Mouse (Mus musculus): ENCODE measurements around the gene Nrarp. TPM values are rescaled to one million over a fixed set of nuclear protein-coding genes. Genes with fewer than 3 reads are reported as not detected.

Gene Nrarp
- polyA plus RNA-seq, 1 experiment from 2014 or later: 1.3 TPM

DNA sequence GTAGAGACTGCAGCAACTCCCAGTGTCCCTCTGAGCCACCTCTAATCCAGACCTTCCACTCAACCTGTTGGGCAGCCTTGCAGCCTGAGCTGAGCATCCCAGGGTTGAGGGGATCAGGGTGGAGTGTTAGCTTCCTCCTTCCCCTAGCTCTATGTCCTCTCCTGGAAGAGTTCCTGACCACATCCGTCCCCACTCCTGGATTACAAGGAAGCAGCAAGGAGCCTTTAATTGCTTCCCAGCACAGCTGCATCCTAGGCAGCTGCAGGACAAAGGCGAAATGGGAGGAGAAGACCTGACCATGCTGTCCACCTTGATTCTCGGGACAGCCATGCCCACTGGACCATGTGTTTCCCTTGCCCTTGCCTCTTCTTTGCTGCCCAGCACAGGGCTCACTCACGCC is 3.5 kb upstream of the Nrarp start:
- no peak for ATAC-seq (ENCODE audit: low read depth)
- no peak overlapping the region for H3K4me2 ChIP-seq (ENCODE audit: low read depth, low read length)
- H3K27me3 ChIP-seq (ENCODE audit: control insufficient read depth, insufficient read depth, low read depth, low read length): peaks cover 26% of the 10 kb centered on the region
- H3K4me1 ChIP-seq (ENCODE audit: control insufficient read depth, low read depth, low read length): peaks cover 49% of the 10 kb centered on the region
- no peaks in the 10 kb centered on the region for H3K36me3 ChIP-seq (ENCODE audit: control insufficient read depth, insufficient read depth)
- no peak overlapping the region for H3K9ac ChIP-seq (ENCODE audit: low read depth, low read length)
- 53% methylated on average over 4 of the region's 4 CpGs for WGBS (ENCODE audit: insufficient replicate concordance)
- H3K4me3 ChIP-seq (ENCODE audit: low read depth, low read length): no peak overlapping the region
- H3K9me3 ChIP-seq (replicated peaks; ENCODE audit: control insufficient read depth, low read length): no peaks in the 10 kb centered on the region
- H3K27ac ChIP-seq (ENCODE audit: low read length): no peak overlapping the region

DNA sequence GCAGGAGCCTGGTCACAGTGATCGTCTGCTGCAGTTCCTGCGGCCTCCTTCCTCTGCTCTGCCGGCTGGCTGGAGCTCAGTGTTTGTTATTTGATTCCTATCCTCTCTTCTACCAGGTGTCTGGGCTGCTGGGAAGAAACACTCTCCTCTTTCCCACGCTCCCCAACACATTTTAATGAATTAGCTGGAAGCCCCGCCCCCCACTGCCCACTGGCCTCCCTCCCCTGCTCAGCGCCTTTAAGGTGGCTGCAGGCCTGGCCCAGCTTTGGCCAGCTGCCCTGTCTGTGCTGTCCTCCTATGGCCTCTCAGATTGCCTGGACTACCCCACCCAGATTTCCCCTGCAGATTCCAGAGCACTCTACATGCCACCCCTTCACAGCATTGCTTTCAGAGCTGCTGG is 2.9 kb upstream of the Nrarp start:
- Histone ChIP-seq H3K9ac (ENCODE audit: low read depth, low read length) (no peak overlapping the region), H3K36me3 (ENCODE audit: control insufficient read depth, insufficient read depth) (no peaks in the 10 kb centered on the region), H3K27me3 (ENCODE audit: control insufficient read depth, insufficient read depth, low read depth, low read length) (peaks cover 31% of the 10 kb centered on the region), H3K4me3 (ENCODE audit: low read depth, low read length) (no peak overlapping the region), H3K9me3 (replicated peaks; ENCODE audit: control insufficient read depth, low read length) (no peaks in the 10 kb centered on the region), H3K4me2 (ENCODE audit: low read depth, low read length) (no peak overlapping the region), H3K4me1 (ENCODE audit: control insufficient read depth, low read depth, low read length) (peaks cover 49% of the 10 kb centered on the region), H3K27ac (ENCODE audit: low read length) (no peak overlapping the region)
- ATAC-seq (ENCODE audit: low read depth): no peak
- WGBS (ENCODE audit: insufficient replicate concordance): 54% methylated on average over 6 of the region's 6 CpGs

DNA sequence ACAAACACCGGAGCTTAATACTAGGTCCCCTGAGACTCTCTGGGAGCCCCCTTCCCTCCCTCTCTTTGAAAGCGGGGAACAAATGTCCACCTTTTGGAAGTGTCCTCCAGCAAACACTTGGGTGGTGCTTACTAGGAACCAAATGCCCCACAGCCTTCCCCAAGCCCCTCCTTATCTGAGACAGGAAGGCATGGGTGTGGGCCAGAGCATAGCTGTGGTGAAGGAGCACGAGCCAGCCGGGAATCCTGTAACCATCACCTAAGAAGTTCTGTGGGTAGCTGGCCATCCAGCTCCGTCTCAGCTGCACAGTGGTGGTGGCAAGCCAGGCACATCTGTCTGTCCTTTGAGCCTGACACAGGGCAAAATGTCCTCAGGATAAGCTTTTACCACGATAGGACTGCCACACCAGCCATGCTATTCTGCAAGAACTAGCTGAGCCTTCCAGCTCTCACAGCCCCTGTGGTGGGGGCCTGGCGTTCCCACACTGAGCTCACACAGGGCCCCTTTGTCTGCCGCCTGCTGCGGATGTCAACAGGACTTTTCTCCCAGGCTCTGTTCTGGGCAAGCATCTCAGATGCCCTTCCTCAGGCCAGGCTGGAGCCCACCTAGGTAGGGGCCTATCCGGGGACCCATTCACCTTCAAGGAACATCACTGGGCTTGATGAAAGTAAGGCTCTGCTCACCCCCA is 2.1 kb upstream of the Nrarp start:
- H3K9me3 ChIP-seq (replicated peaks; ENCODE audit: control insufficient read depth, low read length): no peaks in the 10 kb centered on the region
- H3K9ac ChIP-seq (ENCODE audit: low read depth, low read length): no peak overlapping the region
- WGBS (ENCODE audit: insufficient replicate concordance): 38% methylated on average over 10 of the region's 10 CpGs
- no peak overlapping the region for H3K27ac ChIP-seq (ENCODE audit: low read length)
- H3K27me3 ChIP-seq (ENCODE audit: control insufficient read depth, insufficient read depth, low read depth, low read length): peaks cover 32% of the 10 kb centered on the region
- no peak overlapping the region for H3K4me2 ChIP-seq (ENCODE audit: low read depth, low read length)
- ATAC-seq (ENCODE audit: low read depth): no peak
- H3K4me3 ChIP-seq (ENCODE audit: low read depth, low read length): no peak overlapping the region
- H3K4me1 ChIP-seq (ENCODE audit: control insufficient read depth, low read depth, low read length): peaks cover 42% of the 10 kb centered on the region
- no peaks in the 10 kb centered on the region for H3K36me3 ChIP-seq (ENCODE audit: control insufficient read depth, insufficient read depth)

DNA sequence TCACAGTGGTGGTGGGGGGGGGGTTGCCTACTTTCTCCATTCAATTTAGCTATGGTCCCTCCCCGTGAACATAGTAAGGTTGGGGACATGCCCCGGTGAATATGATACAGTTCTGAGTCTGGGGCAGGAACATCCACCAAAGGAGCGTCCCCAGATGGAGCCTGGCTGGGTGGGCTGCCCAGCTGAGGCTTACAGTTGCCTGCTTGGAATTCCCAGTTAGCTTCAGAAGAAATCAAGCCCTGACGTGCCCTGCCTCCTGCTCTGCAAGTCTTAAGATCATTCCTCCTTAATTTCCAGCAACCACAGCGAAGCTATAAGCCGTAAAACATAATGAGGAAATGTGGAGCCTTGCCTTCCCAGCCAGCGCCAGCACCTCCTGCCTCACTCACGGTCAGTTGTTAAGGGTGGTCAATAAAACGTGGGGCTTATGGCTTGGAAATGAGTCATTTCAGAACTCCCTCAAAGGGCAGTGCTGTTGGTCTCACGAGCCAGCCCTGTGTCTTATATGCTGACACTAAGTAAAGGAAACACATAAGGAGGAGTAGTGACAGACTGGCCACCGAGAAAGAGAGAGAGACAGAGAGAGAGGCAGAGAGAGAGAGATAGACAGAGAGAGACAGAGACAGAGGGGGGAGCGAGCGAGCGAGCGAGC is 866 bp upstream of the Nrarp start:
- H3K27me3 ChIP-seq (ENCODE audit: control insufficient read depth, insufficient read depth, low read depth, low read length): peaks cover 45% of the 10 kb centered on the region
- 60% methylated on average over 15 of the region's 15 CpGs for WGBS (ENCODE audit: insufficient replicate concordance)
- H3K9ac ChIP-seq (ENCODE audit: low read depth, low read length): no peak overlapping the region; the same call in 1 of the 2 replicates
- no peaks in the 10 kb centered on the region for H3K36me3 ChIP-seq (ENCODE audit: control insufficient read depth, insufficient read depth)
- H3K4me2 ChIP-seq (ENCODE audit: low read depth, low read length): peak overlapping the region; percentile 97; the same call in 1 of the 2 replicates
- H3K4me3 ChIP-seq (ENCODE audit: low read depth, low read length): no peak overlapping the region
- no peak overlapping the region for H3K27ac ChIP-seq (ENCODE audit: low read length)
- H3K9me3 ChIP-seq (replicated peaks; ENCODE audit: control insufficient read depth, low read length): no peaks in the 10 kb centered on the region
- peaks cover 33% of the 10 kb centered on the region for H3K4me1 ChIP-seq (ENCODE audit: control insufficient read depth, low read depth, low read length)
- no peak for ATAC-seq (ENCODE audit: low read depth)

DNA sequence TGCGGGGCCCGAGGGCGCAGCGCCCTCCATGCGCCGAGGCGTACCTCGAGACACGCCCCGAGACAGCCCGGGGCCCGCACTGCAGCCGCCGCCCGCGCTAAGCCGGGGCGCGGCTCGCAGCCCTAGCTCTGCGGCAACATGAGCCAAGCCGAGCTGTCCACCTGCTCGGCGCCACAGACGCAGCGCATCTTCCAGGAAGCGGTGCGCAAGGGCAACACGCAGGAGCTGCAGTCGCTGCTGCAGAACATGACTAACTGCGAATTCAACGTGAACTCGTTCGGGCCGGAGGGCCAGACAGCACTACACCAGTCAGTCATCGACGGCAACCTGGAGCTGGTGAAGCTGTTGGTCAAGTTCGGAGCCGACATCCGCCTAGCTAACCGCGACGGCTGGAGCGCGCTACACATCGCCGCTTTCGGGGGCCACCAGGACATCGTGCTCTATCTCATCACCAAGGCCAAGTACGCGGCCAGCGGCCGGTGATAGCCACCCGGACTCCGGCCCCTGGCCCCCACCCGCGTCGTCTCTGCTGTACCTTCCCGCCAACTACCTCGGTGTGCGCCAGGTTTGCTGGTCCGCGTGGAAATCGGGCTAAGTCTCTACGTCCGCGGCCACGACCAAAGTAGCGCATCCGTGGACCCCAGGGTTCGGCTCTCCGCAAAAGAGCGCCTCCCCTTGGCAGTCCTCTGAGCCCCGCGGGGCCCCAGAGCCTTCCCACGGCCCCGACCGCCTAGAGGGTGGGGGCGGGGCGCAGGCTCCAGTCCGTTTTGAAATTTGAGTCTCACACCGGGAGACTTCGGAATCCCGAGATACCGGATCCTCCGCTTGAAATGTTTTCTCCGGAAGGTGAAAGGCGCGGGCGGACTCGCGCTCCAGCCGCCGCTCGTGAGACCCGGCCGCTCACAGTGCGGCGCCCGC is 674 bp downstream of the Nrarp start:
- Histone ChIP-seq H3K27ac (ENCODE audit: low read length) (peak overlapping the region; percentile 66), H3K4me2 (ENCODE audit: low read depth, low read length) (peak overlapping the region; percentile 97), H3K4me3 (ENCODE audit: low read depth, low read length) (peak overlapping the region; percentile 70), H3K4me1 (ENCODE audit: control insufficient read depth, low read depth, low read length) (peaks cover 28% of the 10 kb centered on the region), H3K9ac (ENCODE audit: low read depth, low read length) (peak overlapping the region; percentile 62), H3K36me3 (ENCODE audit: control insufficient read depth, insufficient read depth) (no peaks in the 10 kb centered on the region), H3K9me3 (replicated peaks; ENCODE audit: control insufficient read depth, low read length) (no peaks in the 10 kb centered on the region), H3K27me3 (ENCODE audit: control insufficient read depth, insufficient read depth, low read depth, low read length) (peaks cover 60% of the 10 kb centered on the region)
- ATAC-seq (ENCODE audit: low read depth): peak; percentile 76
- under 1% methylated on average over 100 of the region's 100 CpGs for WGBS (ENCODE audit: insufficient replicate concordance)

DNA sequence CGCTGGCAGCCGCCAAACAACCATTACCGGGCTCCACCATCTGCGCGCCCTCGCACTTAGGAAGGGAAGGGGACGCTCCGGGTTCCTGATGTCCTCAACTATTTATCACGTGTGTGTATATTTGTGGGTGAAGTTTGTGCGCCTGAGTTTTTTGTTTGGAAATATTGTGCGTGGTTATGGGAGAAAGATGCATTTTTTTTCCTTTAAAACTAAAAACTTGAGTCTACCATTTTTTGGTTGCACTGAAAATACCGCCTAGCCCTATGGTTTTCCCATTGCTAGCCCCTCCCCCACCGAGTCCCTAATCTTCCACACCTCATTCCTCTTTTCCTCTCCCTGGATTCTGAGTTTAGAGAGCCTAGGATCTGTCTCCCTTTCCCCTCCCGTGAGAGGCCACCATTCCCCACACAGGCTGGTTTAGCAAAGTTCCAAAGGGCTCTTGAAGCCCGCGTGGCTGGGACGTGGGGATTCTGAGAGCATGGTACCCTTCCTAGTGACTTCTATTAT is 1.4 kb downstream of the Nrarp start:
- no peak for ATAC-seq (ENCODE audit: low read depth)
- Histone ChIP-seq H3K4me1 (ENCODE audit: control insufficient read depth, low read depth, low read length) (peaks cover 28% of the 10 kb centered on the region), H3K27ac (ENCODE audit: low read length) (peak overlapping the region; percentile 66; the same call in 1 of the 2 replicates), H3K4me2 (ENCODE audit: low read depth, low read length) (peak overlapping the region; percentile 97), H3K9me3 (replicated peaks; ENCODE audit: control insufficient read depth, low read length) (no peaks in the 10 kb centered on the region), H3K4me3 (ENCODE audit: low read depth, low read length) (peak overlapping the region; percentile 70), H3K27me3 (ENCODE audit: control insufficient read depth, insufficient read depth, low read depth, low read length) (peaks cover 67% of the 10 kb centered on the region), H3K36me3 (ENCODE audit: control insufficient read depth, insufficient read depth) (no peaks in the 10 kb centered on the region), H3K9ac (ENCODE audit: low read depth, low read length) (peak overlapping the region; percentile 62)
- 2% methylated on average over 17 of the region's 17 CpGs for WGBS (ENCODE audit: insufficient replicate concordance)

DNA sequence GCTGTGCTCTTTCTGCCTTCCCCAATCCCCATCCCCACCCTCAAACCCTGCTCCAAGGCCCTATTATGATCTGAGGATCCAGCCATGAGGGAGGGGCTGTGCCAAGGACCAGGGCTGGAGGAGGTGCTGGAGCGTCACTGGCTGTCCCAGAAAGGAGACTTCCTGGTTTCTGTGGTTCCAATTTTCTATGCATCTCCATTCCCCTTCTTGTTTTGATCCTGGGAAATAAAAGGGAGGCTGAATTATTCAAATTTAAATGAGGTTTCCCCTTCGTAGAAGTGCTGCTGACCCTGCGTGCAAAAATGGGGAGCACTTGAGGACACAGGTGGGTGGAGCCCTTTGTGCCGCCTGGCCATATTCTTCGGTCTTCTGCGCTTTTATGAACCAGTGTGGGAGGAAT is 2.1 kb downstream of the Nrarp start:
- Histone ChIP-seq H3K27ac (ENCODE audit: low read length) (no peak overlapping the region), H3K4me3 (ENCODE audit: low read depth, low read length) (peak overlapping the region; percentile 29), H3K27me3 (ENCODE audit: control insufficient read depth, insufficient read depth, low read depth, low read length) (peaks cover 68% of the 10 kb centered on the region), H3K4me2 (ENCODE audit: low read depth, low read length) (peak overlapping the region; percentile 97; the same call in 1 of the 2 replicates), H3K36me3 (ENCODE audit: control insufficient read depth, insufficient read depth) (no peaks in the 10 kb centered on the region), H3K4me1 (ENCODE audit: control insufficient read depth, low read depth, low read length) (peaks cover 28% of the 10 kb centered on the region), H3K9me3 (replicated peaks; ENCODE audit: control insufficient read depth, low read length) (no peaks in the 10 kb centered on the region), H3K9ac (ENCODE audit: low read depth, low read length) (no peak overlapping the region)
- ATAC-seq (ENCODE audit: low read depth): no peak
- WGBS (ENCODE audit: insufficient replicate concordance): 23% methylated on average over 6 of the region's 6 CpGs

DNA sequence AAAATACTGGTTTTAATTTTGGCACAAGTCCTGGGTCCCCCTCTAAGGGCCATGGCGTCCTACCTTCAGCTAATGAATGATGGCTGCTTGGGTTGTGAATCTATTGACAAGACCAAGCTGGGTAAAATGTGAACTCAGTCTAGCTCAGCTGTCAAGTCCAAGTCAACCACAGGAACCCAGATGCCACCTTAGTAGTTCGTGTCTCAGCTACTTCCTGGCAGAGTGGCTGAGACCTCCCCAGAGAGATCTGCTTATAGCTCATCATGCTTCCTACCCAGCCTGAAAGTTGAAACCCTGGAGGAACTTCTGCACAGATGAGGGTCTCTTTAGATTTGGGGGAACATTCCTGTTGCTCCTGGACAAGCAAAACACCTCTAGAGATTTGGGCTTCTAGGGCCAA is 2.8 kb downstream of the Nrarp start:
- Histone ChIP-seq H3K9ac (ENCODE audit: low read depth, low read length) (no peak overlapping the region), H3K4me3 (ENCODE audit: low read depth, low read length) (no peak overlapping the region), H3K27ac (ENCODE audit: low read length) (no peak overlapping the region), H3K27me3 (ENCODE audit: control insufficient read depth, insufficient read depth, low read depth, low read length) (peaks cover 68% of the 10 kb centered on the region), H3K4me1 (ENCODE audit: control insufficient read depth, low read depth, low read length) (peaks cover 28% of the 10 kb centered on the region), H3K9me3 (replicated peaks; ENCODE audit: control insufficient read depth, low read length) (no peaks in the 10 kb centered on the region), H3K4me2 (ENCODE audit: low read depth, low read length) (no peak overlapping the region), H3K36me3 (ENCODE audit: control insufficient read depth, insufficient read depth) (no peaks in the 10 kb centered on the region)
- 64% methylated on average over 2 of the region's 2 CpGs for WGBS (ENCODE audit: insufficient replicate concordance)
- no peak for ATAC-seq (ENCODE audit: low read depth)
